In the genomic region with DNA sequence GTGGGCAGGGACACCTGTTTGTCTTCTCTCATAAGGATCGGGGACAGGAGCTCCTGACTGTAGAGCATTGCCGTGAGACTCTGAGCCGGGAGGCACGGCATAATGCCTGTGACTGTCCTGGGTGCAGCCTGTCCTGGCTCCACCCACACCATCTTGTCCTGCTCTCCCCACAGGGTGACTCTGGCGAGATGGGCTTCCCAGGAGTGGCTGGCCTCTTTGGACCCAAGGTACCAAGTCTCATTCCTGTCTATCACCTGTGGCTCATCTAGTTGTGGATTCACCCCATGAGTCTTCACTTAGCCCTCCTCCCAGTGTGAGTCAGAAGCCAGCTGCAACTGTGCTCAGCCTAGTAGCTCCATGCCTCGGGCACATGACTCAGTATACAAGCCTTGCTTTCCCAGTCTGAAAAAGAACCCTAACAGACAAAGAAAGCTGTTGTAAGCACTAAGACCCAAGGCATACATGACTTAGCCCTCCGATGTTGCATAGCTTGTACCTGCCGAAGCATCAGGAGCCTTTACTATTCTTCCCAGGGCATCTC, we compare ENCODE assay signal across 32 mouse cellular contexts. TPM values are rescaled to one million over a fixed set of nuclear protein-coding genes. Genes with fewer than 3 reads are reported as not detected.
DNase-seq lines count a peak whose midpoint lies in the region; ATAC-seq and TF ChIP-seq lines count a peak whose summit lies in the region.
"Had no signal": no experiment of that assay in that cellular context is flagged by ENCODE, and none has a peak within 500 bp of the region (broad histone marks: within the 10 kb centered on the region; RNA-seq: fewer than 3 reads in every experiment).

No protein-coding gene starts in this region.

- 89% methylated on average over 8 of the region's 8 CpGs for WGBS in kidney, postnatal 0 days
- whole genome bisulfite sequencing in intestine, postnatal 0 days = 74% methylated on average over 8 of the region's 8 CpGs

- no peak overlapping the region for H3K27ac ChIP-seq in kidney, postnatal 0 days
- no peak overlapping the region for H3K27ac ChIP-seq in intestine, postnatal 0 days (ENCODE audit: low read depth, low read length)
- H3K27ac ChIP-seq: embryonic facial prominence, embryonic 12.5 days; forebrain, embryonic 13.5 days; heart, adult 2 months; heart, embryonic 13.5 days; hindbrain, postnatal 0 days; limb, embryonic 15.5 days; liver, embryonic 14.5 days; lung, embryonic 15.5 days; neural tube, embryonic 13.5 days had no signal

- H3K4me3 ChIP-seq in kidney, postnatal 0 days (replicated peaks; ENCODE audit: low read depth, low read length) = no peak overlapping the region
- no peak overlapping the region for H3K4me3 ChIP-seq in intestine, postnatal 0 days (ENCODE audit: low read depth, low read length)
- H3K4me3 ChIP-seq: embryonic facial prominence, embryonic 12.5 days; erythroblast, embryonic 14.5 days; forebrain, embryonic 13.5 days; heart, adult 2 months; heart, embryonic 13.5 days; limb, embryonic 15.5 days; lung, embryonic 15.5 days; neural tube, embryonic 13.5 days had no signal

- no peaks in the 10 kb centered on the region for H3K9me3 ChIP-seq in kidney, postnatal 0 days (replicated peaks; ENCODE audit: low read length)
- no peaks in the 10 kb centered on the region for H3K9me3 ChIP-seq in intestine, postnatal 0 days (ENCODE audit: control insufficient read depth)
- H3K9me3 ChIP-seq: embryonic facial prominence, embryonic 12.5 days; forebrain, embryonic 13.5 days; heart, embryonic 13.5 days; limb, embryonic 15.5 days; lung, embryonic 15.5 days; neural tube, embryonic 13.5 days had no signal

- DNase-seq in adrenal gland, postnatal 36 days = peak; percentile 43 to 67
- no peak for DNase-seq in adrenal gland, adult 8-10 months
- DNase-seq in kidney, postnatal 0 days (ENCODE audit: low spot score) = no peak
- no peak for DNase-seq in kidney, postnatal 36 days
- no peak for DNase-seq in spleen, postnatal 14 days (ENCODE audit: low spot score in 2 of 2)
- DNase-seq in ovary, postnatal 14 days (ENCODE audit: low spot score) = no peak
- DNase-seq: cerebellum, adult 18-20 months; cerebellum, postnatal 14 days; gastrocnemius, postnatal 36 days; heart, postnatal 14 days; kidney, adult 2 months; kidney, postnatal 10 days; left cerebral cortex, postnatal 4 days; midbrain, embryonic 14.5 days; thymus, adult 2 months had no signal

- TF ChIP-seq CTCF in kidney, postnatal 0 days (IDR thresholded peaks at IDR 0.05; ENCODE audit: low read depth) = no peak
- no peak for TF ChIP-seq CTCF in intestine, postnatal 0 days (IDR thresholded peaks at IDR 0.05; ENCODE audit: low read depth)

- no peaks in the 10 kb centered on the region for H3K4me1 ChIP-seq in kidney, postnatal 0 days (replicated peaks; ENCODE audit: insufficient read depth, low read length)
- H3K4me1 ChIP-seq in intestine, postnatal 0 days (replicated peaks; ENCODE audit: control insufficient read depth, insufficient read depth, low read length) = no peaks in the 10 kb centered on the region
- H3K4me1 ChIP-seq: embryonic facial prominence, embryonic 12.5 days; forebrain, embryonic 13.5 days; heart, embryonic 13.5 days; limb, embryonic 15.5 days; lung, embryonic 15.5 days had no signal

- ATAC-seq in kidney, postnatal 0 days (replicated peaks; ENCODE audit: low FRiP score, low read depth) = peak; percentile 73
- ATAC-seq in intestine, postnatal 0 days = peak; percentile 62
- ATAC-seq: forebrain, embryonic 13.5 days; hindbrain, postnatal 0 days had no signal

- peaks cover 21% of the 10 kb centered on the region; the same call in 1 of the 2 replicates for H3K36me3 ChIP-seq in kidney, postnatal 0 days (ENCODE audit: insufficient read depth, low read length)
- H3K36me3 ChIP-seq in intestine, postnatal 0 days (ENCODE audit: control insufficient read depth, insufficient read depth) = peaks cover 33% of the 10 kb centered on the region

- H3K27me3 ChIP-seq in kidney, postnatal 0 days (ENCODE audit: insufficient read depth, low read length) = no peaks in the 10 kb centered on the region
- no peaks in the 10 kb centered on the region for H3K27me3 ChIP-seq in intestine, postnatal 0 days (replicated peaks; ENCODE audit: control insufficient read depth, insufficient read depth, low read length)
- H3K27me3 ChIP-seq: embryonic facial prominence, embryonic 12.5 days; forebrain, embryonic 13.5 days; heart, embryonic 13.5 days; limb, embryonic 15.5 days; lung, embryonic 15.5 days; neural tube, embryonic 13.5 days had no signal

- no peak overlapping the region for H3K4me2 ChIP-seq in kidney, postnatal 0 days (ENCODE audit: low read length)
- no peak overlapping the region for H3K4me2 ChIP-seq in intestine, postnatal 0 days (replicated peaks; ENCODE audit: low read depth)
- H3K4me2 ChIP-seq: embryonic facial prominence, embryonic 12.5 days; forebrain, embryonic 13.5 days; heart, embryonic 13.5 days; limb, embryonic 15.5 days; lung, embryonic 15.5 days; neural tube, embryonic 13.5 days had no signal

- no peak overlapping the region for H3K9ac ChIP-seq in kidney, postnatal 0 days (ENCODE audit: low read depth, low read length)
- no peak overlapping the region for H3K9ac ChIP-seq in intestine, postnatal 0 days (ENCODE audit: low read depth, low read length)
- H3K9ac ChIP-seq: embryonic facial prominence, embryonic 12.5 days; forebrain, embryonic 13.5 days; heart, embryonic 13.5 days; limb, embryonic 15.5 days; liver, embryonic 14.5 days; lung, embryonic 15.5 days; neural tube, embryonic 13.5 days had no signal

RNA-seq across cellular contexts. Expression of gene Orm1, which starts 21.0 kb away (rescaled TPM):
- 10 to 100 TPM; 38.6 to 61.1 TPM for total RNA-seq in adrenal gland, postnatal 36 days (2021)
- total RNA-seq in adrenal gland, adult 8-10 months (2022) = 10 to 100 TPM; 18.5 to 49.4 (median 27.4) TPM
- not detected in 2 replicates for polyA plus RNA-seq in kidney, postnatal 0 days (2015; fragmentation: Nextera tagmentation; extraction: Ambion mirVana)
- not detected in 2 replicates for polyA plus RNA-seq in intestine, postnatal 0 days (2015; fragmentation: Nextera tagmentation; extraction: Ambion mirVana)
- total RNA-seq: hindbrain, postnatal 0 days; layer of hippocampus, adult 18-20 months; layer of hippocampus, postnatal 14 days; left cerebral cortex, adult 8-10 months; left cerebral cortex, postnatal 4 days had no signal
- polyA plus RNA-seq: embryonic facial prominence, embryonic 12.5 days; erythroblast, embryonic 14.5 days; forebrain, embryonic 13.5 days; heart, embryonic 13.5 days; hindbrain, embryonic 11.5 days; hindbrain, postnatal 0 days; liver, embryonic 14.5 days; lung, embryonic 15.5 days; midbrain, embryonic 14.5 days; neural tube, embryonic 13.5 days had no signal

RNA-seq across cellular contexts. Expression of gene Orm3, which starts 32.6 kb away (rescaled TPM):
- 10 to 100 TPM in 1 of 2 experiments, 1 to 10 TPM in 1; 5.4 to 10.7 TPM for total RNA-seq in adrenal gland, postnatal 36 days (2021)
- total RNA-seq in adrenal gland, adult 8-10 months (2022) = 10 to 100 TPM in 1 of 4 experiments, 1 to 10 TPM in 3; 6.4 to 14.0 (median 8.7) TPM
- polyA plus RNA-seq in kidney, postnatal 0 days (2015; fragmentation: Nextera tagmentation; extraction: Ambion mirVana) = not detected in 2 replicates
- polyA plus RNA-seq in intestine, postnatal 0 days (2015; fragmentation: Nextera tagmentation; extraction: Ambion mirVana) = not detected in 2 replicates
- total RNA-seq: gastrocnemius, postnatal 36 days; hindbrain, postnatal 0 days; layer of hippocampus, adult 18-20 months; layer of hippocampus, postnatal 14 days; left cerebral cortex, adult 8-10 months; left cerebral cortex, postnatal 4 days; megakaryocyte-erythroid progenitor cell, adult 5-6 weeks had no signal
- polyA plus RNA-seq: embryonic facial prominence, embryonic 12.5 days; erythroblast, embryonic 14.5 days; forebrain, embryonic 13.5 days; heart, adult 2 months; heart, embryonic 13.5 days; hindbrain, embryonic 11.5 days; hindbrain, postnatal 0 days; limb, embryonic 15.5 days; liver, embryonic 14.5 days; lung, embryonic 15.5 days; midbrain, embryonic 14.5 days; neural tube, embryonic 13.5 days; stomach, embryonic 16.5 days had no signal

RNA-seq across cellular contexts. Expression of gene Orm2, which starts 38.9 kb away (rescaled TPM):
- 1 to 10 TPM; 3.9 to 7.8 TPM for total RNA-seq in adrenal gland, postnatal 36 days (2021)
- total RNA-seq in adrenal gland, adult 8-10 months (2022) = 1 to 10 TPM in 3 of 4 experiments, under 1 TPM in 1; 0.74 to 4.3 (median 2.8) TPM
- polyA plus RNA-seq in kidney, postnatal 0 days (2015; fragmentation: Nextera tagmentation; extraction: Ambion mirVana) = not detected in 2 replicates
- not detected in 2 replicates for polyA plus RNA-seq in intestine, postnatal 0 days (2015; fragmentation: Nextera tagmentation; extraction: Ambion mirVana)
- total RNA-seq: heart, adult 2 months; hindbrain, postnatal 0 days; layer of hippocampus, adult 18-20 months; layer of hippocampus, postnatal 14 days; left cerebral cortex, adult 8-10 months; left cerebral cortex, postnatal 4 days; megakaryocyte-erythroid progenitor cell, adult 5-6 weeks had no signal
- polyA plus RNA-seq: embryonic facial prominence, embryonic 12.5 days; erythroblast, embryonic 14.5 days; forebrain, embryonic 13.5 days; heart, adult 2 months; heart, embryonic 13.5 days; hindbrain, embryonic 11.5 days; hindbrain, postnatal 0 days; kidney, adult 2 months; liver, embryonic 14.5 days; lung, embryonic 15.5 days; midbrain, embryonic 14.5 days; neural tube, embryonic 13.5 days; stomach, embryonic 16.5 days had no signal

Comparison
In these comparisons a context has a peak if more than half of its experiments do, and no peak if none do; other contexts are left out.
1. DNase-seq: peak in adrenal gland, postnatal 36 days (2 of 2); none in adrenal gland, adult 8-10 months (single experiment), kidney, postnatal 0 days (single experiment), kidney, postnatal 36 days (0 of 2), spleen, postnatal 14 days (0 of 2) and ovary, postnatal 14 days (single experiment).